Mouse (Mus musculus) megakaryocyte, embryonic 14.5 days (primary cell): ENCODE results near the gene Atp8b5.

Experiments
- FLI1 ChIP-seq: IDR thresholded peaks from 2 replicates; pipeline ENCODE4 v1.6.1; 2012; ENCODE audit warnings: low read length, inconsistent platforms, mixed read lengths
- GATA1 ChIP-seq: IDR thresholded peaks from 3 replicates; pipeline ENCODE4 v1.6.1; 2012; ENCODE audit warnings: mixed read lengths, low read length, inconsistent platforms, borderline replicate concordance

DNA sequence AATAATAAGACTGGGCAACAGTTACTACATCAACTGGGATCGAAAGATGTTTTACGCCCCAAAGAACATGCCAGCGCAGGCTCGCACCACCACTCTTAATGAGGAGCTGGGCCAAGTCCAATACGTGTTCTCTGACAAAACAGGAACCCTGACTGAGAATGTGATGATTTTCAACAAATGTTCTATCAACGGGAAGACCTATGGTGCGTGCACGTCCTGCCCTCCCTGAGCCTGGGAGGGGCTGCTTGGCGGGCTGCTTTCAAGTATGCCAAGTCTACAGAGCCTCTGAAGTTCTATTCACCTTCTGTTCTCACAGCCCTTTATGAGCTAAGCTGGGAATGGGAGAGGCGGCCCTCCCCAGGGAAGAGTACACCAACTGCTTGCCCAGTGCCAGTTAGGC lies 75.5 kb downstream of the Atp8b5 start:
- no peak for TF ChIP-seq GATA1
- no peak for TF ChIP-seq FLI1
